ENCODE assay signal across 9 mouse cellular contexts in genomic region chr9:123367636-123368035, GRCm38 (mm10). TPM values are rescaled to one million over a fixed set of nuclear protein-coding genes. Genes with fewer than 3 reads are reported as not detected.
DNase-seq lines count a peak whose midpoint lies in the region; ATAC-seq and TF ChIP-seq lines count a peak whose summit lies in the region.
"Had no signal": no experiment of that assay in that cellular context is flagged by ENCODE, and none has a peak within 500 bp of the region (broad histone marks: within the 10 kb centered on the region; RNA-seq: fewer than 3 reads in every experiment).

No protein-coding gene starts in this region.

- H3K79me2 ChIP-seq in liver, adult 2 months (ENCODE audit: control insufficient read depth, insufficient read depth, low read length), result no peaks in the 10 kb centered on the region

- H3K9me3 ChIP-seq in embryonic facial prominence, embryonic 13.5 days, result no peaks in the 10 kb centered on the region
- H3K9me3 ChIP-seq in limb, embryonic 13.5 days, result no peaks in the 10 kb centered on the region
- H3K9me3 ChIP-seq in stomach, embryonic 14.5 days (ENCODE audit: control insufficient read depth, low read depth, low read length), result no peaks in the 10 kb centered on the region

- H3K9ac ChIP-seq in liver, adult 2 months (ENCODE audit: low read depth, low read length), result no peak overlapping the region
- H3K9ac ChIP-seq in embryonic facial prominence, embryonic 13.5 days, result peak overlapping the region; percentile 84
- H3K9ac ChIP-seq in limb, embryonic 13.5 days, result peak overlapping the region; percentile 79
- H3K9ac ChIP-seq in stomach, embryonic 14.5 days (replicated peaks; ENCODE audit: low read depth, low read length), result no peak overlapping the region

- no peak overlapping the region for H3K27ac ChIP-seq in liver, adult 2 months (replicated peaks; ENCODE audit: insufficient read depth, low read depth, low read length)
- H3K27ac ChIP-seq in embryonic facial prominence, embryonic 13.5 days, result no peak overlapping the region
- H3K27ac ChIP-seq in limb, embryonic 13.5 days, result no peak overlapping the region
- H3K27ac ChIP-seq in stomach, embryonic 14.5 days (ENCODE audit: low read length), result no peak overlapping the region

- no peak for TF ChIP-seq POLR2A in liver, adult 2 months (IDR thresholded peaks at IDR 0.05; ENCODE audit: extremely low read depth, insufficient read depth, low read length)

- H3K4me2 ChIP-seq in embryonic facial prominence, embryonic 13.5 days, result peak overlapping the region; percentile 81
- peak overlapping the region; percentile 87 for H3K4me2 ChIP-seq in limb, embryonic 13.5 days (replicated peaks)
- peak overlapping the region; percentile 58 for H3K4me2 ChIP-seq in stomach, embryonic 14.5 days (replicated peaks; ENCODE audit: low read depth, low read length)

- ATAC-seq in embryonic facial prominence, embryonic 13.5 days (ENCODE audit: insufficient number of reproducible peaks, insufficient read depth, low FRiP score, low TSS enrichment, low read depth), result no peak
- ATAC-seq in limb, embryonic 13.5 days (ENCODE audit: low FRiP score, low read depth), result no peak
- ATAC-seq in stomach, embryonic 14.5 days (ENCODE audit: insufficient number of reproducible peaks, insufficient read depth, low FRiP score, low read depth), result no peak

- no peak overlapping the region for H3K4me3 ChIP-seq in liver, adult 2 months (ENCODE audit: insufficient read depth, low read depth, low read length)
- H3K4me3 ChIP-seq in embryonic facial prominence, embryonic 13.5 days, result peak overlapping the region; percentile 87
- peak overlapping the region; percentile 81 for H3K4me3 ChIP-seq in limb, embryonic 13.5 days
- H3K4me3 ChIP-seq in stomach, embryonic 14.5 days (ENCODE audit: low read depth, low read length), result peak overlapping the region; percentile 57

- TF ChIP-seq CTCF in liver, adult 2 months (IDR thresholded peaks at IDR 0.05; ENCODE audit: low read depth, low read length), result 0 out of 2 replicates have a peak, but pooled peaks have one; percentile 0

- H3K36me3 ChIP-seq in liver, adult 2 months (ENCODE audit: control insufficient read depth, insufficient read depth, low read length), result peaks cover 7% of the 10 kb centered on the region; the same call in 1 of the 2 replicates
- H3K36me3 ChIP-seq in embryonic facial prominence, embryonic 13.5 days, result peaks cover 10% of the 10 kb centered on the region
- peaks cover 11% of the 10 kb centered on the region for H3K36me3 ChIP-seq in limb, embryonic 13.5 days
- H3K36me3 ChIP-seq in stomach, embryonic 14.5 days (ENCODE audit: control insufficient read depth, insufficient read depth, low read length), result peaks cover 9% of the 10 kb centered on the region

- no peak for DNase-seq in liver, adult 2 months (ENCODE audit: extremely low read depth, low read depth, low spot score)
- no peak for DNase-seq in liver
- no peak for DNase-seq in embryo, embryonic 11 days
- no peak for DNase-seq in natural killer cell, adult 2 months (ENCODE audit: low spot score in 2 of 2)
- DNase-seq in spleen, postnatal 14 days (ENCODE audit: low spot score in 2 of 2), result no peak
- DNase-seq: lung, adult 18-20 months had no signal

- H3K4me1 ChIP-seq in liver, adult 2 months (ENCODE audit: control insufficient read depth, insufficient read depth, low read length), result no peaks in the 10 kb centered on the region; the same call in none of the 2 replicates
- peaks cover 8% of the 10 kb centered on the region; the same call in 1 of the 2 replicates for H3K4me1 ChIP-seq in embryonic facial prominence, embryonic 13.5 days
- H3K4me1 ChIP-seq in limb, embryonic 13.5 days, result peaks cover 9% of the 10 kb centered on the region
- H3K4me1 ChIP-seq in stomach, embryonic 14.5 days (ENCODE audit: control insufficient read depth, insufficient read depth, low read length), result peaks cover 6% of the 10 kb centered on the region; the same call in 1 of the 2 replicates

- H3K27me3 ChIP-seq in liver, adult 2 months (ENCODE audit: control insufficient read depth, insufficient read depth, low read length), result no peaks in the 10 kb centered on the region
- no peaks in the 10 kb centered on the region for H3K27me3 ChIP-seq in embryonic facial prominence, embryonic 13.5 days
- no peaks in the 10 kb centered on the region for H3K27me3 ChIP-seq in limb, embryonic 13.5 days
- no peaks in the 10 kb centered on the region for H3K27me3 ChIP-seq in stomach, embryonic 14.5 days (ENCODE audit: control insufficient read depth, insufficient read depth, low read length)

RNA-seq across cellular contexts. Expression of gene Lars2, which starts 0.9 kb away (rescaled TPM):
- 22.8 and 24.1 TPM in 2 replicates for total RNA-seq in liver, adult 2 months (2014; rRNA removed)
- polyA plus RNA-seq in liver, adult 2 months (2012; rRNA removed), result 482 and 827 TPM in 2 replicates
- polyA plus RNA-seq in embryonic facial prominence, embryonic 13.5 days (2015; fragmentation: Nextera tagmentation; extraction: Ambion mirVana), result 1,079 and 1,205 TPM in 2 replicates
- polyA plus RNA-seq in limb, embryonic 13.5 days (2015; fragmentation: Nextera tagmentation; extraction: Ambion mirVana), result 1,028 and 1,139 TPM in 2 replicates
- 1,824 and 1,882 TPM in 2 replicates for polyA plus RNA-seq in stomach, embryonic 14.5 days (2014; fragmentation: Nextera tagmentation; extraction: Ambion mirVana)

Comparison
In these comparisons a context has a peak if more than half of its experiments do, and no peak if none do; other contexts are left out.
1. H3K9ac ChIP-seq: peak in embryonic facial prominence, embryonic 13.5 days (single experiment) and limb, embryonic 13.5 days (single experiment); none in liver, adult 2 months (single experiment) and stomach, embryonic 14.5 days (single experiment).
2. Peak in every context shown above with its lines, with median percentiles within 50 percentile points of each other: H3K4me2 ChIP-seq.